ENCODE assay signal across 15 mouse cellular contexts in the genomic region with DNA sequence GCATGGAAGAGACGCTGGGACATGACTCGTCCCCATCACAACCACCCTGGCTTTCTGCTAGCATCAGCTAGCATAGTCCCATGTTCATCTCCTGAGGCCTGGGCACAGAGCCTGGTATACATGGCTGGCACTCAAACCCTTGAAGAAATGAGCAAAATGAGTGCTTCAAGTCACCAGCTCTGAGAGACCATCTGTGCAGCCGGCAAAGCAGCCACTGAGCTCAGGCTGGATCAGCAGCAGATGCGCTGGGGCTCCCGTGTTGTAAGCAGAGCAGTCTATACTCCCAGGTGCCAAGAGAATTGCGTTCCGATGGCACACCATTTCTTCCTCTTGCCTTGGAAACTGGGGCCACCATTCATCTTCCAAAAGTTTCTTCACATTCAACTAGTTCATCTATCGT. TPM values are rescaled to one million over a fixed set of nuclear protein-coding genes. Genes with fewer than 3 reads are reported as not detected.
DNase-seq lines count a peak whose midpoint lies in the region; ATAC-seq lines count a peak whose summit lies in the region.
"Had no signal": no experiment of that assay in that cellular context is flagged by ENCODE, and none has a peak within 500 bp of the region (broad histone marks: within the 10 kb centered on the region; RNA-seq: fewer than 3 reads in every experiment).

No protein-coding gene starts in this region.

- H3K4me2 ChIP-seq in heart, embryonic 12.5 days: no peak overlapping the region
- no peak overlapping the region for H3K4me2 ChIP-seq in hindbrain, embryonic 16.5 days (ENCODE audit: low read length)

- 81% methylated on average over 8 of the region's 8 CpGs for WGBS in heart, embryonic 12.5 days
- 77% methylated on average over 8 of the region's 8 CpGs for WGBS in hindbrain, embryonic 16.5 days

- H3K27ac ChIP-seq in heart, embryonic 12.5 days (ENCODE audit: poor library complexity, severe bottlenecking): no peak overlapping the region
- no peak overlapping the region for H3K27ac ChIP-seq in hindbrain, embryonic 16.5 days (ENCODE audit: low read depth, low read length)
- H3K27ac ChIP-seq: stomach, postnatal 0 days had no signal

- intact Hi-C loops in left cerebral cortex, postnatal 14 days (cut with DNase I): loop anchor here (5.0 to 10.0 kb wide), 3 partner anchors 199 to 581 kb away; a partner anchor contains a TSS

- H3K36me3 ChIP-seq in heart, embryonic 12.5 days: peaks cover 28% of the 10 kb centered on the region
- H3K36me3 ChIP-seq in hindbrain, embryonic 16.5 days (ENCODE audit: control insufficient read depth, insufficient read depth, low read length): no peaks in the 10 kb centered on the region

- DNase-seq in layer of hippocampus, adult 11-12 months (ENCODE audit: low spot score): peak; percentile 50
- DNase-seq in layer of hippocampus, adult 9-10 months (ENCODE audit: low spot score): no peak
- DNase-seq in frontal cortex, postnatal 36 days (ENCODE audit: low spot score in 2 of 2): peak; percentile 40 to 82
- DNase-seq in left cerebral cortex, postnatal 14 days (ENCODE audit: low spot score in 2 of 2): peak; percentile 60 to 79
- DNase-seq in embryo, embryonic 9.5 days (ENCODE audit: extremely low spot score): no peak
- no peak for DNase-seq in heart, adult 9 months (ENCODE audit: low spot score in 2 of 2)
- DNase-seq: adrenal gland, adult 2 months; gastrocnemius, postnatal 25 days; liver, postnatal 0 days; retina, postnatal 1 day had no signal

- H3K9me3 ChIP-seq in heart, embryonic 12.5 days (replicated peaks): no peaks in the 10 kb centered on the region
- no peaks in the 10 kb centered on the region for H3K9me3 ChIP-seq in hindbrain, embryonic 16.5 days (ENCODE audit: control insufficient read depth, low read length)

- H3K4me1 ChIP-seq in heart, embryonic 12.5 days (replicated peaks): no peaks in the 10 kb centered on the region
- no peaks in the 10 kb centered on the region for H3K4me1 ChIP-seq in hindbrain, embryonic 16.5 days (ENCODE audit: control insufficient read depth, insufficient read depth, low read depth, low read length)

- ATAC-seq in heart, embryonic 12.5 days (ENCODE audit: insufficient number of reproducible peaks, low FRiP score): no peak
- no peak for ATAC-seq in hindbrain, embryonic 16.5 days
- ATAC-seq: intestine, postnatal 0 days; liver, postnatal 0 days had no signal

- no peaks in the 10 kb centered on the region for H3K27me3 ChIP-seq in heart, embryonic 12.5 days (replicated peaks)
- no peaks in the 10 kb centered on the region for H3K27me3 ChIP-seq in hindbrain, embryonic 16.5 days (replicated peaks; ENCODE audit: control insufficient read depth, insufficient read depth, low read length)

- H3K4me3 ChIP-seq in heart, embryonic 12.5 days: no peak overlapping the region
- H3K4me3 ChIP-seq in hindbrain, embryonic 16.5 days (ENCODE audit: low read length): no peak overlapping the region

- no peak overlapping the region for H3K9ac ChIP-seq in heart, embryonic 12.5 days
- H3K9ac ChIP-seq in hindbrain, embryonic 16.5 days (ENCODE audit: low read depth, low read length): no peak overlapping the region
- H3K9ac ChIP-seq: liver, postnatal 0 days had no signal

RNA-seq across cellular contexts. Expression of a gene that starts 3.4 kb away (rescaled TPM):
- under 1 TPM; 0.24 to 0.27 TPM for total RNA-seq in left cerebral cortex, postnatal 14 days (2021)
- polyA plus RNA-seq in heart, embryonic 12.5 days (2016; fragmentation: Nextera tagmentation; extraction: Ambion mirVana): not detected in 2 replicates
- 0.22 and 0.23 TPM in 2 replicates for polyA plus RNA-seq in hindbrain, embryonic 16.5 days (2015; fragmentation: Nextera tagmentation; extraction: Ambion mirVana)
- polyA plus RNA-seq: adrenal gland, adult 2 months; heart, postnatal 0 days had no signal

Comparison
In these comparisons a context has a peak if more than half of its experiments do, and no peak if none do; other contexts are left out.
1. DNase-seq: peak in layer of hippocampus, adult 11-12 months (single experiment), frontal cortex, postnatal 36 days (2 of 2) and left cerebral cortex, postnatal 14 days (2 of 2); none in layer of hippocampus, adult 9-10 months (single experiment), embryo, embryonic 9.5 days (single experiment) and heart, adult 9 months (0 of 2).